Mouse (Mus musculus): ENCODE measurements around the gene Med23.

Gene Med23

DNA sequence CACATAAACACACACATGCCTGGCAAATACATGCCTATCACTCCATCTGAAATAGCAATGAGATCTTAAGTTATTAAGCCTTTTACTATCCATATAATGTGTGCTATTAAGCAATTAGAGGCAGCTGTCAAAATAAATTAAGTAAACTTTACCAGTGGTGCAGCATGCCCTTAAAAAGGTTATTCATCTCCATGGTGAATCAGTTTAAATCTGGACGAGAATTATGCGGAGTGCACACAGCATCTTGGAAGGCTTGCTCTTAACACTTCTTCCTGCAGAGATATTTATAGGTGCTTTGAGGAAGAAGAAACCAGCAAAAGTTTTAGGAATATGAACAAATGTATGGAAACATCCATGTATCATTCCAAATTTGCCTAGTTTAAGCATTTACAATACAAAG, 92.1 kb downstream of the Med23 start:
- DNase-seq (ENCODE audit: low spot score) = no peak
